Comparison of ENCODE assay signal across 8 mouse cellular contexts in genomic region chr3:103280241-103280761, GRCm38 (mm10). TPM values are rescaled to one million over a fixed set of nuclear protein-coding genes. Genes with fewer than 3 reads are reported as not detected.
DNase-seq lines count a peak whose midpoint lies in the region; ATAC-seq and TF ChIP-seq lines count a peak whose summit lies in the region.

No protein-coding gene starts in this region.

- H3K4me2 ChIP-seq in heart, embryonic 13.5 days: peak overlapping the region; percentile 86
- H3K4me2 ChIP-seq in liver, postnatal 0 days (ENCODE audit: low read depth, low read length): peak overlapping the region; percentile 95
- peak overlapping the region; percentile 98 for H3K4me2 ChIP-seq in neural tube, embryonic 13.5 days

- H3K4me1 ChIP-seq in bone marrow macrophage, adult 2 months (ENCODE audit: control insufficient read depth, insufficient read depth, low read length): peaks cover 14% of the 10 kb centered on the region
- H3K4me1 ChIP-seq in embryonic fibroblast, embryonic 13.5 days (ENCODE audit: control insufficient read depth, insufficient read depth, low read length): no peaks in the 10 kb centered on the region
- H3K4me1 ChIP-seq in heart, embryonic 13.5 days: peaks cover 27% of the 10 kb centered on the region
- peaks cover 22% of the 10 kb centered on the region for H3K4me1 ChIP-seq in liver, postnatal 0 days (ENCODE audit: insufficient read depth)
- H3K4me1 ChIP-seq in neural tube, embryonic 13.5 days (replicated peaks): peaks cover 32% of the 10 kb centered on the region
- peaks cover 8% of the 10 kb centered on the region for H3K4me1 ChIP-seq in testis, adult 2 months (ENCODE audit: control insufficient read depth, insufficient read depth, low read length)

- peak; percentile 51 for ATAC-seq in heart, embryonic 13.5 days (ENCODE audit: extremely low read depth, insufficient number of reproducible peaks, low FRiP score, low TSS enrichment)
- peak; percentile 39 for ATAC-seq in liver, postnatal 0 days
- peak; percentile 77 for ATAC-seq in neural tube, embryonic 13.5 days (ENCODE audit: low read depth)

- WGBS in heart, embryonic 13.5 days: 0% methylated on average over 36 of the region's 36 CpGs
- WGBS in liver, postnatal 0 days (ENCODE audit: insufficient replicate concordance): 0% methylated on average over 32 of the region's 36 CpGs
- under 1% methylated on average over 31 of the region's 36 CpGs for WGBS in neural tube, embryonic 13.5 days

- H3K27me3 ChIP-seq in heart, embryonic 13.5 days (replicated peaks): no peaks in the 10 kb centered on the region
- H3K27me3 ChIP-seq in liver, postnatal 0 days (ENCODE audit: insufficient read depth, low read length): no peaks in the 10 kb centered on the region
- H3K27me3 ChIP-seq in neural tube, embryonic 13.5 days: no peaks in the 10 kb centered on the region
- no peaks in the 10 kb centered on the region for H3K27me3 ChIP-seq in testis, adult 2 months (ENCODE audit: control insufficient read depth, insufficient read depth, low read length)

- TF ChIP-seq CTCF in bone marrow macrophage, adult 2 months (IDR thresholded peaks at IDR 0.05; ENCODE audit: low read depth, low read length): no peak
- no peak for TF ChIP-seq CTCF in embryonic fibroblast, embryonic 13.5 days (IDR thresholded peaks at IDR 0.05; ENCODE audit: borderline replicate concordance, insufficient read depth, low read length)
- TF ChIP-seq CTCF in liver, postnatal 0 days (IDR thresholded peaks at IDR 0.05; ENCODE audit: low read depth): no peak
- no peak for TF ChIP-seq CTCF in testis, adult 2 months (IDR thresholded peaks at IDR 0.05; ENCODE audit: control insufficient read depth, insufficient read depth, insufficient replicate concordance, low read depth, low read length)

- H3K36me3 ChIP-seq in heart, embryonic 13.5 days: peaks cover 21% of the 10 kb centered on the region
- peaks cover 2% of the 10 kb centered on the region; the same call in 1 of the 2 replicates for H3K36me3 ChIP-seq in liver, postnatal 0 days (replicated peaks; ENCODE audit: insufficient read depth, low read length)
- H3K36me3 ChIP-seq in neural tube, embryonic 13.5 days: peaks cover 4% of the 10 kb centered on the region; the same call in 1 of the 2 replicates
- no peaks in the 10 kb centered on the region for H3K36me3 ChIP-seq in testis, adult 2 months (ENCODE audit: control insufficient read depth, insufficient read depth, low read length)

- DNase-seq in CD4-positive, CD25-positive, alpha-beta regulatory T cell, adult 2 months (ENCODE audit: low read depth, low spot score): peak; percentile 64
- peak; percentile 62 for DNase-seq in kidney, postnatal 14 days
- DNase-seq in liver, postnatal 0 days: peak; percentile 66

- H3K9me3 ChIP-seq in heart, embryonic 13.5 days: no peaks in the 10 kb centered on the region
- no peaks in the 10 kb centered on the region for H3K9me3 ChIP-seq in liver, postnatal 0 days (ENCODE audit: low read length)
- no peaks in the 10 kb centered on the region for H3K9me3 ChIP-seq in neural tube, embryonic 13.5 days

- peak overlapping the region; percentile 94 for H3K9ac ChIP-seq in heart, embryonic 13.5 days
- H3K9ac ChIP-seq in liver, postnatal 0 days (replicated peaks): peak overlapping the region; percentile 96
- H3K9ac ChIP-seq in neural tube, embryonic 13.5 days: peak overlapping the region; percentile 100

- peak overlapping the region; percentile 87 for H3K4me3 ChIP-seq in bone marrow macrophage, adult 2 months (ENCODE audit: insufficient read depth, low read length)
- H3K4me3 ChIP-seq in embryonic fibroblast, embryonic 13.5 days (ENCODE audit: insufficient read depth, low read length): peak overlapping the region; percentile 88
- H3K4me3 ChIP-seq in heart, embryonic 13.5 days: peak overlapping the region; percentile 95
- peak overlapping the region; percentile 99 for H3K4me3 ChIP-seq in liver, postnatal 0 days (ENCODE audit: low read depth, low read length)
- peak overlapping the region; percentile 100 for H3K4me3 ChIP-seq in neural tube, embryonic 13.5 days
- peak overlapping the region; percentile 96 for H3K4me3 ChIP-seq in testis, adult 2 months (ENCODE audit: control insufficient read depth, low read depth, low read length)

- TF ChIP-seq POLR2A in bone marrow macrophage, adult 2 months (IDR thresholded peaks at IDR 0.05; ENCODE audit: borderline replicate concordance, low read depth, low read length): no peak
- TF ChIP-seq POLR2A in embryonic fibroblast, embryonic 13.5 days (IDR thresholded peaks at IDR 0.05; ENCODE audit: low read depth, low read length): no peak
- 0 out of 2 replicates have a peak, but pooled peaks have one; percentile 17 for TF ChIP-seq POLR2A in testis, adult 2 months (IDR thresholded peaks at IDR 0.05; ENCODE audit: control insufficient read depth, low read depth, low read length)

- TF ChIP-seq EP300 in liver, postnatal 0 days (IDR thresholded peaks at IDR 0.05; ENCODE audit: low read depth): no peak

- H3K27ac ChIP-seq in bone marrow macrophage, adult 2 months (ENCODE audit: insufficient read depth, low read depth, low read length): no peak overlapping the region
- no peak overlapping the region for H3K27ac ChIP-seq in embryonic fibroblast, embryonic 13.5 days (ENCODE audit: insufficient read depth, low read length)
- peak overlapping the region; percentile 93 for H3K27ac ChIP-seq in heart, embryonic 13.5 days (replicated peaks)
- H3K27ac ChIP-seq in liver, postnatal 0 days (ENCODE audit: low read depth): peak overlapping the region; percentile 98
- peak overlapping the region; percentile 99 for H3K27ac ChIP-seq in neural tube, embryonic 13.5 days (replicated peaks)
- peak overlapping the region; percentile 81 for H3K27ac ChIP-seq in testis, adult 2 months (ENCODE audit: control insufficient read depth, insufficient read depth, low read depth, low read length)

RNA-seq across cellular contexts. Expression of gene Trim33, which starts 1.2 kb away (rescaled TPM):
- polyA plus RNA-seq in bone marrow macrophage, adult 2 months (2012; ENCODE audit: insufficient read depth, insufficient read length, missing spikeins): 23.3 and 24.5 TPM in 2 replicates
- polyA plus RNA-seq in embryonic fibroblast, embryonic 13.5 days (2011; ENCODE audit: insufficient read length, low read depth, missing spikeins): 43.5 and 47.5 TPM in 2 replicates
- polyA plus RNA-seq in heart, embryonic 13.5 days (2015; fragmentation: Nextera tagmentation; extraction: Ambion mirVana): 9.8 and 11.8 TPM in 2 replicates
- 3.1 and 3.4 TPM in 2 replicates for polyA plus RNA-seq in liver, postnatal 0 days (2015; fragmentation: Nextera tagmentation; extraction: Ambion mirVana)
- polyA plus RNA-seq in neural tube, embryonic 13.5 days (2015; fragmentation: Nextera tagmentation; extraction: Ambion mirVana): 29.2 and 30.1 TPM in 2 replicates
- polyA plus RNA-seq in testis, adult 2 months (2012; rRNA removed): 20.6 and 26.0 TPM in 2 replicates

Comparison
In these comparisons a context has a peak if more than half of its experiments do, and no peak if none do; other contexts are left out.
1. H3K27ac ChIP-seq: peak in heart, embryonic 13.5 days (single experiment), liver, postnatal 0 days (single experiment), neural tube, embryonic 13.5 days (single experiment) and testis, adult 2 months (single experiment); none in bone marrow macrophage, adult 2 months (single experiment) and embryonic fibroblast, embryonic 13.5 days (single experiment).
2. Peak in every context shown above with its lines, with median percentiles within 50 percentile points of each other: DNase-seq, H3K4me3 ChIP-seq, ATAC-seq, H3K4me2 ChIP-seq and H3K9ac ChIP-seq.